Mouse (Mus musculus): ENCODE data around the gene Gm20509. TPM values are rescaled to one million over a fixed set of nuclear protein-coding genes. Genes with fewer than 3 reads are reported as not detected.
"Not testable (repeated sequence)": the region's sequence is repeated elsewhere in the genome, so short reads cannot be mapped to it uniquely, and the experiment has no call there.

Gene Gm20509
- polyA plus RNA-seq (2015; fragmentation: Nextera tagmentation; extraction: Ambion mirVana) = 0.43 TPM in 1 of 2 replicates, not detected in the other

DNA sequence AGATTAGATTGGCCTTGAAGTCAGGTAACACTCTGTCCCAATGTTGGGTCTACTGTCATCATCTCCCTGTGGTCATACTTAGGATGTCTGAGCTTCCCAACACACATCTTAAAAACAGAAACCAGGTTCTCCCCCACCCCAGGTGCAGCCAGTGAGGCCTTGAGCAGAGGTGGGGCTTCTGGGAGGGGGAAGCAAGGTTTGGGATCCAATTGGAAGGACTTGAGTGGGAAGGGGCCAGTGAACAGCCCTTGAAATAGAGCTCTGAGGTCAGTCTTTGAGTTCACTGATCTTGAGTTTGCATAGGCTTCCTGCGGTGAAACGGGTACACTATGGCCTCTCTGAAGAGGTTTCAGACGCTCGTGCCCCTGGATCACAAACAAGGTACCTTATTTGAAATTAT is at the start of gene Gm20509:
TSS of gene Gm20509 (plus strand) at position 290 of the 400 bp plus-strand sequence.
- Histone ChIP-seq H3K36me3 (no peaks in the 10 kb centered on the region), H3K27me3 (replicated peaks) (peaks cover 44% of the 10 kb centered on the region), H3K9me3 (replicated peaks) (no peaks in the 10 kb centered on the region), H3K4me2 (peak within 1 kb of the TSS; percentile 71), H3K27ac (replicated peaks) (no peak within 1 kb of the TSS), H3K9ac (replicated peaks) (peak within 1 kb of the TSS; percentile 45), H3K4me1 (peaks cover 8% of the 10 kb centered on the region), H3K4me3 (replicated peaks) (peak within 1 kb of the TSS; percentile 43)
- WGBS = 92% methylated on average over 4 of the region's 4 CpGs
- ATAC-seq (ENCODE audit: low FRiP score) = no peak

DNA sequence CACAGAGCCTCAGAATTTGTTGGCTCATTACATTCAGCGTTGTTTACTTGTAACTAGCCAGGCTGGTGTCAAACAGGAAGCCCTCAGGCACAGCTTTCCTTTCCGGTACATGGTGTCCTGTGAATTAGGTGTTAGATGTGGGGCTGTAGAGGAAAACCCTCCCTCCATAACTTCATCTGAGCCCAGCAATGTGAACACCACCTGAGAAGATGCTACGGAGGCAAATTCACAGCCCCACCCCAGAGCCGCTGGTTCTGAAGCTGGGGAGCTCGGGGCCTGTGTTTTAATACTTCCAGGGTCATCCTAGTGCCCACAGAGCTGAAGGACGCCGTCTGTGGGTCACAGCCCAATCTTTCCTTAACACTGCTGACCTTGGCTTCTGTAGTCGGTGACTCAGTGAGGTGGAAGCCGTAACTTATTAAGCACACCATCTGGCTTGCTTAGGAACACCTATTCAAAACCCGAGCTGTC is 46.8 kb upstream of the Gm20509 start:
- H3K4me1 ChIP-seq = no peaks in the 10 kb centered on the region
- H3K4me2 ChIP-seq = no peak overlapping the region
- no peaks in the 10 kb centered on the region for H3K9me3 ChIP-seq (replicated peaks)
- H3K27ac ChIP-seq (replicated peaks) = no peak overlapping the region
- WGBS = 74% methylated on average over 10 of the region's 10 CpGs
- no peaks in the 10 kb centered on the region for H3K36me3 ChIP-seq
- no peak overlapping the region for H3K9ac ChIP-seq (replicated peaks)
- no peak overlapping the region for H3K4me3 ChIP-seq (replicated peaks)
- ATAC-seq (ENCODE audit: low FRiP score) = no peak
- no peaks in the 10 kb centered on the region for H3K27me3 ChIP-seq (replicated peaks)

DNA sequence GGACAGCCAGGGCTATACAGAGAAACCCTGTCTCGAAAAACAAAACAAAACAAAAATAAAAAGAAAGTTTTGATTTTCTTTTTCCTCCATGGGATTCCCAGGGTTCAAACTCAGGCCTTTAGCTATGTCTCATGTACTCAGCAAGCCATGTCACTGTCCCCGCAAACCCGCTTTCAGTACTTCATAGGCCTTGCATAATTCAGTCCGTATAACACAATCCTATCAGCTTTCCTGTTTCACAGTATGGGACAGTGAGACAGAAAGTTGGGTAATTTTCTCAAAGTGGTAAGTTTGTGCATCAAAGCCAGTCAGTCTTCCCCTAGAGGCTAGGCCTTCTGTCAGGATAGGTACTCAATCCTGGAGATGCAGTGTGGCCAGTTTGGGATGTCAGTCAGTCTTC is 43.0 kb upstream of the Gm20509 start:
- H3K36me3 ChIP-seq = no peaks in the 10 kb centered on the region
- WGBS = 87% methylated on average over 4 of the region's 4 CpGs
- H3K27me3 ChIP-seq (replicated peaks) = no peaks in the 10 kb centered on the region
- H3K9ac ChIP-seq (replicated peaks) = no peak overlapping the region
- no peak overlapping the region for H3K4me2 ChIP-seq
- no peaks in the 10 kb centered on the region for H3K9me3 ChIP-seq (replicated peaks)
- H3K4me3 ChIP-seq (replicated peaks) = no peak overlapping the region
- H3K4me1 ChIP-seq = peaks cover 9% of the 10 kb centered on the region
- ATAC-seq (ENCODE audit: low FRiP score) = no peak
- no peak overlapping the region for H3K27ac ChIP-seq (replicated peaks)

DNA sequence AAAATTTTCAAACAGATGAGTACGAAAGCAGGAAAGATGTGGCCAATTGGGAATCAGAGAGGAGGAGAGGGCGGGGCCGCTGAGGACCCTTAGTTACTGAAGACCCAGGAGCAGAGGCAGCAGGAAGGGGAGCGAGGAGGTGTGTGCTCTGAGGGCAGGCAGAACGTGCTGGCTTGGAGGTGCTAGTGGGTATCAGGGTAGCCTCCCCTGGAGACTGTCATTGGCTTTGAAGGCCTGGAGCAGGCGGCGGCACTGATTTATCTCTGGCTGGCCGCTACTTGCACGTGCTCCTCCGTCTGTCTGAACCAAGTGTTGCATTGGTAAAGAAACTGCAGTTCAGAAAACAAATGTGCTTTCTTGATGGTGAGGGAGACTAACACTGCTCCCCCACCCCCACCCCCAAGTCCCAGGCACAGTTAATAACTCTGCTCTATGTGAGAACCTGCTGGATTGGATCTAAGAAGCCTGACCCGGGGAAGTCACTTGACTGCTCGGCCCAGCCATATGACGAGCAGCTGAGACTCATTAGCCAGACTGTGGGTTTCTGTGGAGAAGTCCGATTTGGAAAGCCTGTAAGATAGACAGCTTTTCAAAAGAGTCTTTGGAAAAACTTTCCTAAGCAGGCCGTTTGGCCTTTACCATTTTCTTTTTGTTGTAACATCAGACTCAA is 38.5 kb upstream of the Gm20509 start:
- WGBS = 31% methylated on average over 15 of the region's 15 CpGs
- Histone ChIP-seq H3K4me1 (peaks cover 25% of the 10 kb centered on the region), H3K9ac (replicated peaks) (no peak overlapping the region), H3K4me3 (replicated peaks) (no peak overlapping the region), H3K36me3 (no peaks in the 10 kb centered on the region), H3K9me3 (replicated peaks) (no peaks in the 10 kb centered on the region), H3K27me3 (replicated peaks) (no peaks in the 10 kb centered on the region), H3K27ac (replicated peaks) (no peak overlapping the region), H3K4me2 (peak overlapping the region; percentile 40)
- no peak; the same call in 1 of the 2 replicates for ATAC-seq (ENCODE audit: low FRiP score)

DNA sequence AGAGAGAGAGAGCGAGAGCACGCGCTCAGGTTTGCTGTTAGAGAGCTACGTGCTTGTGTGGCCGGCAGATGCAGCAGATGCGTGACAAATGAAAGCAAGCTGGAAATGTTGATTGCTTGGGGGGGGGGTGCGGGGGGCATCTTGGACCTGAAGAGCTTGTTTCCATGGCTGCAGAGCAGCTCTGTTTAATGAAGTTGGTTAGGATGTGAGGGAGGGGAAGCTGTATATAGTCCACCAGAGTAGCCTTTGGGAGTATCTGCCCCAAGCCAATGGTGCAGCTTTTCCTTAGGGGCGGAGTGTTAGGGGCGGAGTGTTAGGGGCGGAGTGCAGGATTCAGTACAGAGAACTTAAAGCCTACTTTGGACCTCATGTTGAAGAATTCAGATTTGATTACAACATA is 35.2 kb upstream of the Gm20509 start:
- 25% methylated on average over 10 of the region's 10 CpGs for WGBS
- Histone ChIP-seq H3K4me2 (peak overlapping the region; percentile 45), H3K9ac (replicated peaks) (no peak overlapping the region), H3K4me1 (peaks cover 25% of the 10 kb centered on the region), H3K36me3 (no peaks in the 10 kb centered on the region), H3K9me3 (replicated peaks) (no peaks in the 10 kb centered on the region), H3K27ac (replicated peaks) (no peak overlapping the region), H3K27me3 (replicated peaks) (no peaks in the 10 kb centered on the region), H3K4me3 (replicated peaks) (no peak overlapping the region)
- ATAC-seq (ENCODE audit: low FRiP score) = peak; percentile 67; the same call in 1 of the 2 replicates

DNA sequence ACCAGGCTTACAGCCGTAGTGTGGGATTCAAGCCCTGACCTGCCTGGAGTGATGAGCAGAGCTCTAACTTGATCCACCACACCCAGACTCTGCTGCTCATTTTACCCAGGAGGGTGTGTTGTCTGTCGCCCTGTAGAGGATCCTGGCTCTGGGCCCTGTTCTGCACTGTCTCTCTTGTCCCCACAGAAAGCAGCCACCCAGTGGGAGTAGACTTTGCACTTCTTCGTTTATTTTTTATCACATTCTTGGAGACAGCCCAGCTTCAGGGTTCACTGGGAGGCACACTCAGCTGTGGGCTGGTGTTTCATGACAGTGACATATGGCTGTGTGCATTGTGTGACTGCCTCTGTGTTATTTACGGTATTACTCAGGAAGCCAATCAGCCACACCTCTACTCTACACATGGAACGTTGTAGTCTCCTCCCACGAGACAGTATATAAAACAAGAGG is 34.0 kb upstream of the Gm20509 start:
- Histone ChIP-seq H3K4me2 (no peak overlapping the region), H3K27ac (replicated peaks) (no peak overlapping the region), H3K9ac (replicated peaks) (no peak overlapping the region), H3K4me3 (replicated peaks) (no peak overlapping the region), H3K36me3 (no peaks in the 10 kb centered on the region), H3K9me3 (replicated peaks) (no peaks in the 10 kb centered on the region), H3K4me1 (peaks cover 24% of the 10 kb centered on the region), H3K27me3 (replicated peaks) (no peaks in the 10 kb centered on the region)
- 28% methylated on average over 6 of the region's 6 CpGs for WGBS
- no peak for ATAC-seq (ENCODE audit: low FRiP score)

DNA sequence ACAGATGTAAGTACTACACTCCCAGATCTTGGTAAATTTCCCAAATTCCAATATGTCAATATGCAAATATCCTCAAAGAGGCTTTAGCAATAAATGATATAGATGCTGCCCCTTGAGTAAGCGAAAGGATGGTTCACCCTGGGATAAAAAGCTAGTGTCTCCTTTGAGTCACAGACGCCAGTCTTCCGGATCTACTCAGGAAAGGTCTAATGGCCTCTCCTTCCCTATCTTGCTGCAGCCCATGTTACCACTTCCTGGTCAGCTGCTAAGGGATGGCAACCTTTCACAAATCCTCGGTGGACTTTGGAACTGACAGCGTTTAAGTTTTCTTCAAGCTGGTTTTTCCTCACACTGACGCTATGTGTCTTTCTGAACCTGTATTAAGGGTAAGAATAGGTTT is 33.6 kb upstream of the Gm20509 start:
- Histone ChIP-seq H3K4me2 (no peak overlapping the region), H3K9me3 (replicated peaks) (no peaks in the 10 kb centered on the region), H3K27ac (replicated peaks) (no peak overlapping the region), H3K4me1 (peaks cover 20% of the 10 kb centered on the region), H3K9ac (replicated peaks) (no peak overlapping the region), H3K27me3 (replicated peaks) (no peaks in the 10 kb centered on the region), H3K4me3 (replicated peaks) (no peak overlapping the region), H3K36me3 (no peaks in the 10 kb centered on the region)
- WGBS = 76% methylated on average over 6 of the region's 6 CpGs
- ATAC-seq (ENCODE audit: low FRiP score) = no peak

DNA sequence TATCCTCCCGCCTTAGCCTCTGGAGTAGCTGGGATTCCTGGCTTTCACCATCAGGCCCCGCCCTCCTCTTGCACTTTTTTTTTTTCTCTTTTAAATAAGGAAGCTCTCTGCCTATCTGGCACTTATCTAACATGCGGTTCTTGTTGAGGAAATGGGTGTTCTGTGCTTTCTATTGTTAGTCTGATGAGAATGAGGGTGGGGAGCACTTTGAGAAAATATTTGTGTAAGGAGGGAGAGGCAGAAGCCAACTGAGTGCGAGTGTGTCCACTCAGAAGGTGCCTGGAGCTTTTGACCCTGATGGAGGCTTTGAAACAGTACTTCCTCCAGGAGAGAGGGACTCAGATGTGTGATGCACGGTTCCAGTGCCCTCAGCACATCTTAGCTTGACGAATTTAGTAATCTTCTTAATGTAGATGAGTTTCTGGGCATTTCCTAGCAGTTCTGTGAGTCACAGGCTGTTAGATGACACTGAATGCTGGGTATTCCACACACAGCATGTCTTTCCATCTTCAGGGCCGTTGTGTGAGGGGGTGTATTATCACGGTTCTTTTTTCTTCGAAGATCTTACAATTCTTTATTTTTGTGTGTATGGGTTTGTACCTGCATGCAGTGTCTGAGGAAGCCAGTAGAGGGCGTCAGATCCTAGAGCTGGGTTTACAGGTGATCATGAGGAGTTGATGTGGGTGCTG is 31.2 kb upstream of the Gm20509 start:
- Histone ChIP-seq H3K4me2 (no peak overlapping the region), H3K9ac (replicated peaks) (no peak overlapping the region), H3K9me3 (replicated peaks) (no peaks in the 10 kb centered on the region), H3K4me1 (peaks cover 16% of the 10 kb centered on the region), H3K36me3 (no peaks in the 10 kb centered on the region), H3K4me3 (replicated peaks) (no peak overlapping the region), H3K27me3 (replicated peaks) (no peaks in the 10 kb centered on the region), H3K27ac (replicated peaks) (no peak overlapping the region)
- no peak for ATAC-seq (ENCODE audit: low FRiP score)
- WGBS = 80% methylated on average over 10 of the region's 10 CpGs

DNA sequence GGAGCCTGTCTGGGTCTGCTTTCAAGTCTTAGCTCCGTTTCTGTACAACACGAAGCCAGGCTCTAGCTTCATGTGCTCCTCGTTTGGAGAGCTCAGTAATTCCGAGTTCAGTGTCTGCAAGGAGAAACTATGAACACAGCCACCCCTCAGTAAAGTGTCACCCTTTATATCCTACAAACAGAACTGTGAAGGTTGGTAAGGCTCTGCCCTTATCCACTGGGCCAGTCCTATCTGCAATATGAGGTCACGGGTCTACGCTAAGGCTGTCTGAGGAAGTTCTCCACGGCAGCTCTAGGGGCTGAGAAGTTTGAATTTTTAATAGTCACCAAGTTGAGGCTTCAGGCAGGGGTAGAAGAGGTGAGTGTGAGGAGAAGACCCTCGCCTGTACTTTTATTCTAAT is 29.8 kb upstream of the Gm20509 start:
- peaks cover 11% of the 10 kb centered on the region for H3K4me1 ChIP-seq
- no peak overlapping the region for H3K27ac ChIP-seq (replicated peaks)
- no peaks in the 10 kb centered on the region for H3K27me3 ChIP-seq (replicated peaks)
- no peak overlapping the region for H3K9ac ChIP-seq (replicated peaks)
- H3K36me3 ChIP-seq = no peaks in the 10 kb centered on the region
- ATAC-seq (ENCODE audit: low FRiP score) = no peak
- no peaks in the 10 kb centered on the region for H3K9me3 ChIP-seq (replicated peaks)
- 85% methylated on average over 8 of the region's 8 CpGs for WGBS
- H3K4me3 ChIP-seq (replicated peaks) = no peak overlapping the region
- no peak overlapping the region for H3K4me2 ChIP-seq

DNA sequence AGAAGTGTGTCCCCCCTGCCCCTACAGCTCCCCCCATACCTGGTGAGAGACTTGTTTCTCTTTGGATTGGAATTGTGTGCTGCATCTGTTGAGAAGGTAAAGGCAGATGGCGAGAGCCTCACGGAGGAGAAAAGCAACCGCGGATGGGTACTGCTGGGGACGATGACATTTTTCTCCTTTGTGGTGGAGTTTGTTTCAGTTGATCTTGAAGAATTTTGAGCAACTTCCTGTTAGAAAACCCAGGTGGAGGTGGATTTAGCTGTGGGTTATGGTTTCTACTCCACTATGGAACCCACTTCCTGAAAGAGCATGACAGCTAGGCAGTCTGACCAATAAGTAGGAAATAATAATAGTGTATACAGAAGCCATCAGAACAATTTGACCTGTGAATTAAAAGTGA is 29.1 kb upstream of the Gm20509 start:
- ATAC-seq (ENCODE audit: low FRiP score) = no peak
- peaks cover 5% of the 10 kb centered on the region; the same call in 1 of the 2 replicates for H3K4me1 ChIP-seq
- H3K27me3 ChIP-seq (replicated peaks) = no peaks in the 10 kb centered on the region
- no peaks in the 10 kb centered on the region for H3K9me3 ChIP-seq (replicated peaks)
- H3K36me3 ChIP-seq = no peaks in the 10 kb centered on the region
- no peak overlapping the region for H3K4me3 ChIP-seq (replicated peaks)
- no peak overlapping the region for H3K9ac ChIP-seq (replicated peaks)
- WGBS = 88% methylated on average over 5 of the region's 5 CpGs
- no peak overlapping the region for H3K27ac ChIP-seq (replicated peaks)
- no peak overlapping the region for H3K4me2 ChIP-seq

DNA sequence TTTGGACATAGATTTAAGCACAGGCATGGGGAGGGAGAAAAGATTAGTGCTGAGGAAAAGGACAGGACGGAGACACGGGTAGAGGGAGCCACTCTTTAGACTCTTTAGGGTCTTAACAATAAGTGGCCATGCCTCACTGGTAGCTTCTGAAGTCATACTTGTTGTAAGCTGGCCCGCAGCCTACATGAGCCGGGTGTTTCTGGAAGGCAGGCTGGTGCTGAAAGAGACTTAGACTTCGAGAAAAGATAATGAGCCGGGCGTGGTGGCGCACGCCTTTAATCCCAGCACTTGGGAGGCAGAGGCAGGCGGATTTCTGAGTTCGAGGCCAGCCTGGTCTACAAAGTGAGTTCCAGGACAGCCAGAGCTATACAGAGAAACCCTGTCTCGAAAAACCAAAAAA is 22.9 kb upstream of the Gm20509 start:
- H3K36me3 ChIP-seq; H3K4me1 ChIP-seq; H3K27me3 ChIP-seq (replicated peaks); H3K4me3 ChIP-seq (replicated peaks); H3K4me2 ChIP-seq; H3K9me3 ChIP-seq (replicated peaks); H3K27ac ChIP-seq (replicated peaks); ATAC-seq (ENCODE audit: low FRiP score); H3K9ac ChIP-seq (replicated peaks): not testable (repeated sequence)
- WGBS = 89% methylated on average over 11 of the region's 12 CpGs

DNA sequence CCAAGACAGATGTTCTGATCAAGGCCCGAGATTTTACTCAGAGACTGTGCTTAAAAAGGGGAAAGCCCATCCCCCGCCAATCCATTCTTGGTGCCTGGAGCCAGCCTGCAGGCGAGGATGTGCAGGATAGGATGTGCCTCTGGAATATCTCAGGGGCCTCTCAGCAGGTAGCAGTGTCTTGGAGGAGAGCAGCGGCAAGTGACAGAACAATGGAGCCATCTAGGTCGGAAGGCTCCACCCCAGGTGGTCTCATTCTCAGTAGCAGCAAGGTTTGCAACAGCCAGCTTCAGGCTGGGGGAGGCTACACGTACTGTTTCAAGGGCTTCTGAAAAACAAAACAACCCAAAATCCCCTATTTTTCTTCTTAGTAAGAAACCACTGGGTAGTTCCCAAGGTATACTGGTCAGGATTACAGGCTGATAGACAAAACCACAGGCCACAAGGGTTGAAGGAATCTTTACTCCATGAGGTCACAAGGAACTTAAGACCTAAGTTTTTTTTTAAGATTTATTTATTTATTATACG is 22.4 kb upstream of the Gm20509 start:
- Histone ChIP-seq H3K4me2 (no peak overlapping the region), H3K9me3 (replicated peaks) (no peaks in the 10 kb centered on the region), H3K27me3 (replicated peaks) (no peaks in the 10 kb centered on the region), H3K27ac (replicated peaks) (no peak overlapping the region), H3K9ac (replicated peaks) (no peak overlapping the region), H3K36me3 (no peaks in the 10 kb centered on the region), H3K4me1 (no peaks in the 10 kb centered on the region), H3K4me3 (replicated peaks) (no peak overlapping the region)
- no peak for ATAC-seq (ENCODE audit: low FRiP score)
- WGBS = 39% methylated on average over 7 of the region's 7 CpGs
